Mouse (Mus musculus) right cerebral cortex, postnatal 14 days (tissue): ENCODE measurements around the gene Zbtb17.
A peak's percentile ranks its signal among the peaks of the same experiment; 100 is the strongest.

Source experiments
- DNase-seq: peaks from one replicate; pipeline ENCODE4 v3.0.0; 2022

Zbtb17 gene

GRCm38 (mm10) chr4:141461088-141461487 is 16.6 kb downstream of the Zbtb17 start:
- no peak for DNase-seq

- no peak for DNase-seq
These were observed 17.1 kb downstream of the Zbtb17 start for GRCm38 (mm10) chr4:141461576-141461975.

GRCm38 (mm10) chr4:141463472-141463871 is 19.0 kb downstream of the Zbtb17 start:
- no peak for DNase-seq

GRCm38 (mm10) chr4:141464722-141465121 is 20.3 kb downstream of the Zbtb17 start:
- DNase-seq: no peak

GRCm38 (mm10) chr4:141465512-141466288 is 21.2 kb downstream of the Zbtb17 start:
- DNase-seq: no peak

GRCm38 (mm10) chr4:141466289-141466795 is 21.9 kb downstream of the Zbtb17 start:
- DNase-seq: no peak

GRCm38 (mm10) chr4:141466844-141467580 is 22.6 kb downstream of the Zbtb17 start:
- DNase-seq: no peak

GRCm38 (mm10) chr4:141467581-141467927 is 23.1 kb downstream of the Zbtb17 start:
- DNase-seq: no peak

GRCm38 (mm10) chr4:141468576-141468975 is 24.1 kb downstream of the Zbtb17 start:
- no peak for DNase-seq

- no peak for DNase-seq
These were observed 24.9 kb downstream of the Zbtb17 start for GRCm38 (mm10) chr4:141469343-141469742.

GRCm38 (mm10) chr4:141471491-141471890 is 27.0 kb downstream of the Zbtb17 start:
- DNase-seq: no peak

GRCm38 (mm10) chr4:141472641-141473321 is 28.3 kb downstream of the Zbtb17 start:
- DNase-seq: no peak

- no peak for DNase-seq
These were observed 30.0 kb downstream of the Zbtb17 start for GRCm38 (mm10) chr4:141474431-141474830.

- peak; percentile 74 for DNase-seq
These were observed 33.2 kb downstream of the Zbtb17 start for GRCm38 (mm10) chr4:141477681-141478102.

GRCm38 (mm10) chr4:141478225-141478624 is 33.8 kb downstream of the Zbtb17 start:
- DNase-seq: no peak

GRCm38 (mm10) chr4:141478794-141479193 is 34.3 kb downstream of the Zbtb17 start:
- DNase-seq: no peak

GRCm38 (mm10) chr4:141479411-141479810 is 35.0 kb downstream of the Zbtb17 start:
- DNase-seq: no peak

GRCm38 (mm10) chr4:141484071-141484470 is 39.6 kb downstream of the Zbtb17 start:
- DNase-seq: no peak

GRCm38 (mm10) chr4:141487581-141487980 is 43.1 kb downstream of the Zbtb17 start:
- no peak for DNase-seq

GRCm38 (mm10) chr4:141488670-141489069 is 44.2 kb downstream of the Zbtb17 start:
- no peak for DNase-seq

GRCm38 (mm10) chr4:141500637-141501036 is 56.2 kb downstream of the Zbtb17 start:
- DNase-seq: no peak

- DNase-seq: no peak
These were observed 56.6 kb downstream of the Zbtb17 start for GRCm38 (mm10) chr4:141501058-141501457.

GRCm38 (mm10) chr4:141502723-141503122 is 58.3 kb downstream of the Zbtb17 start:
- no peak for DNase-seq
